Mouse (Mus musculus) lung, adult 18-20 months (tissue): ENCODE measurements around the gene Lpar5.

ENCODE experiments used
- DNase-seq, 2 experiments: peaks; one replicate each; pipeline ENCODE4 v3.0.0; 2022; ENCODE audit warnings: mixed read lengths in 2 of 2

Lpar5 gene

GRCm38 (mm10) chr6:125087937-125088336 is 20.2 kb downstream of the Lpar5 start:
- DNase-seq = no peak

GRCm38 (mm10) chr6:125088561-125089321 is 21.0 kb downstream of the Lpar5 start:
- peak; percentile 75 to 80 for DNase-seq

GRCm38 (mm10) chr6:125089521-125090321 is 22.0 kb downstream of the Lpar5 start:
- peak; percentile 88 to 92 for DNase-seq

GRCm38 (mm10) chr6:125090341-125091085 is 22.8 kb downstream of the Lpar5 start:
- DNase-seq = no peak

GRCm38 (mm10) chr6:125092372-125092771 is 24.7 kb downstream of the Lpar5 start:
- no peak for DNase-seq

GRCm38 (mm10) chr6:125094843-125095242 is 27.1 kb downstream of the Lpar5 start:
- no peak for DNase-seq

- DNase-seq = peak; percentile 92 to 95
Measured at GRCm38 (mm10) chr6:125095391-125096278, 27.9 kb downstream of the Lpar5 start, which contains the start of gene Chd4. Gene Chd4, plus strand, starts transcription at chr6:125095981.

GRCm38 (mm10) chr6:125096279-125096596 is 28.5 kb downstream of the Lpar5 start:
- no peak for DNase-seq

GRCm38 (mm10) chr6:125096597-125097345 is 29.1 kb downstream of the Lpar5 start:
- peak; percentile 59 to 68 for DNase-seq

GRCm38 (mm10) chr6:125097346-125097689 is 29.6 kb downstream of the Lpar5 start:
- DNase-seq = no peak

- no peak for DNase-seq
Measured at GRCm38 (mm10) chr6:125097951-125098350, 30.2 kb downstream of the Lpar5 start.

- no peak for DNase-seq
Measured at GRCm38 (mm10) chr6:125098513-125098912, 30.8 kb downstream of the Lpar5 start.

- DNase-seq = peak; percentile 75 to 82
Measured at GRCm38 (mm10) chr6:125099421-125099971, 31.8 kb downstream of the Lpar5 start.

GRCm38 (mm10) chr6:125101444-125101843 is 33.7 kb downstream of the Lpar5 start:
- DNase-seq = no peak

GRCm38 (mm10) chr6:125104223-125104622 is 36.5 kb downstream of the Lpar5 start:
- DNase-seq = no peak

- DNase-seq = no peak
Measured at GRCm38 (mm10) chr6:125107705-125108104, 40.0 kb downstream of the Lpar5 start.

- DNase-seq = no peak
Measured at GRCm38 (mm10) chr6:125109371-125109770, 41.7 kb downstream of the Lpar5 start.

- DNase-seq = peak in 1 of 2 experiments; percentile 40
Measured at GRCm38 (mm10) chr6:125110927-125111326, 43.2 kb downstream of the Lpar5 start.

GRCm38 (mm10) chr6:125112553-125112952 is 44.8 kb downstream of the Lpar5 start:
- no peak for DNase-seq

- DNase-seq = no peak
Measured at GRCm38 (mm10) chr6:125119387-125119786, 51.7 kb downstream of the Lpar5 start.

- DNase-seq = no peak
Measured at GRCm38 (mm10) chr6:125128724-125129123, 61.0 kb downstream of the Lpar5 start.
